Mouse (Mus musculus): Measurements from ENCODE around the gene Hunk. TPM values are rescaled to one million over a fixed set of nuclear protein-coding genes. Genes with fewer than 3 reads are reported as not detected.

Hunk gene
- polyA plus RNA-seq (2016; fragmentation: Nextera tagmentation; extraction: Ambion mirVana), result 19.3 and 22.4 TPM in 2 replicates

GRCm38 (mm10) chr16:90385688-90386513 lies at the start of gene Hunk:
Gene Hunk, plus strand, starts transcription at chr16:90386013.
- peaks cover 58% of the 10 kb centered on the region for H3K4me1 ChIP-seq (replicated peaks)

GRCm38 (mm10) chr16:90339026-90339425 lies 46.8 kb upstream of the Hunk start:
- no peak overlapping the region for H3K4me2 ChIP-seq
- H3K27me3 ChIP-seq (replicated peaks), result no peaks in the 10 kb centered on the region
- H3K4me3 ChIP-seq, result no peak overlapping the region
- peaks cover 11% of the 10 kb centered on the region; the same call in 1 of the 2 replicates for H3K4me1 ChIP-seq (replicated peaks)
- no peak for ATAC-seq (ENCODE audit: insufficient number of reproducible peaks, low FRiP score)
- no peak overlapping the region for H3K27ac ChIP-seq (ENCODE audit: poor library complexity, severe bottlenecking)
- H3K9ac ChIP-seq, result no peak overlapping the region
- WGBS, result 87% methylated on average over 6 of the region's 6 CpGs
- H3K36me3 ChIP-seq, result peaks cover 21% of the 10 kb centered on the region
- no peaks in the 10 kb centered on the region for H3K9me3 ChIP-seq (replicated peaks)

More at GRCm38 (mm10) chr16:90385688-90386513, at the start of gene Hunk:
- Histone ChIP-seq H3K4me2 (peak within 1 kb of the TSS; percentile 81), H3K9ac (peak within 1 kb of the TSS; percentile 95), H3K27me3 (replicated peaks) (peaks cover 4% of the 10 kb centered on the region; the same call in 1 of the 2 replicates), H3K36me3 (peaks cover 5% of the 10 kb centered on the region), H3K9me3 (replicated peaks) (peaks cover 7% of the 10 kb centered on the region; the same call in 1 of the 2 replicates), H3K27ac (ENCODE audit: poor library complexity, severe bottlenecking) (peak within 1 kb of the TSS; percentile 90), H3K4me3 (peak within 1 kb of the TSS; percentile 86)
- ATAC-seq (ENCODE audit: insufficient number of reproducible peaks, low FRiP score), result peak; percentile 77
- WGBS, result 0% methylated on average over 90 of the region's 101 CpGs

GRCm38 (mm10) chr16:90341086-90341485 lies 44.7 kb upstream of the Hunk start:
- ATAC-seq (ENCODE audit: insufficient number of reproducible peaks, low FRiP score), result no peak
- Histone ChIP-seq H3K4me3 (no peak overlapping the region), H3K4me2 (no peak overlapping the region), H3K9ac (no peak overlapping the region), H3K4me1 (replicated peaks) (peaks cover 7% of the 10 kb centered on the region; the same call in 1 of the 2 replicates), H3K9me3 (replicated peaks) (no peaks in the 10 kb centered on the region), H3K27ac (ENCODE audit: poor library complexity, severe bottlenecking) (no peak overlapping the region), H3K27me3 (replicated peaks) (no peaks in the 10 kb centered on the region), H3K36me3 (peaks cover 21% of the 10 kb centered on the region)
- WGBS, result 60% methylated on average over 5 of the region's 5 CpGs

- Histone ChIP-seq H3K4me2 (no peak overlapping the region), H3K9ac (no peak overlapping the region), H3K9me3 (replicated peaks) (0 out of 2 replicates have a peak, but pooled peaks cover 3% of the 10 kb centered on the region), H3K27ac (ENCODE audit: poor library complexity, severe bottlenecking) (no peak overlapping the region), H3K36me3 (no peaks in the 10 kb centered on the region), H3K4me3 (no peak overlapping the region), H3K4me1 (replicated peaks) (no peaks in the 10 kb centered on the region), H3K27me3 (replicated peaks) (0 out of 2 replicates have a peak, but pooled peaks cover 5% of the 10 kb centered on the region)
- peak; percentile 85 for ATAC-seq (ENCODE audit: insufficient number of reproducible peaks, low FRiP score)
- 29% methylated on average over 12 of the region's 13 CpGs for WGBS
Observed at GRCm38 (mm10) chr16:90349700-90350548, 35.9 kb upstream of the Hunk start.

GRCm38 (mm10) chr16:90351726-90352125 lies 34.1 kb upstream of the Hunk start:
- Histone ChIP-seq H3K4me3 (no peak overlapping the region), H3K4me1 (replicated peaks) (no peaks in the 10 kb centered on the region), H3K9ac (no peak overlapping the region), H3K36me3 (no peaks in the 10 kb centered on the region), H3K27me3 (replicated peaks) (0 out of 2 replicates have a peak, but pooled peaks cover 5% of the 10 kb centered on the region), H3K27ac (ENCODE audit: poor library complexity, severe bottlenecking) (no peak overlapping the region), H3K4me2 (no peak overlapping the region), H3K9me3 (replicated peaks) (0 out of 2 replicates have a peak, but pooled peaks cover 3% of the 10 kb centered on the region)
- WGBS, result 68% methylated on average over 8 of the region's 8 CpGs
- ATAC-seq (ENCODE audit: insufficient number of reproducible peaks, low FRiP score), result no peak

GRCm38 (mm10) chr16:90352691-90353090 lies 33.1 kb upstream of the Hunk start:
- 68% methylated on average over 6 of the region's 6 CpGs for WGBS
- ATAC-seq (ENCODE audit: insufficient number of reproducible peaks, low FRiP score), result no peak

GRCm38 (mm10) chr16:90353156-90353555 lies 32.7 kb upstream of the Hunk start:
- H3K9ac ChIP-seq, result no peak overlapping the region
- 0 out of 2 replicates have a peak, but pooled peaks cover 5% of the 10 kb centered on the region for H3K27me3 ChIP-seq (replicated peaks)
- H3K9me3 ChIP-seq (replicated peaks), result 0 out of 2 replicates have a peak, but pooled peaks cover 3% of the 10 kb centered on the region
- ATAC-seq (ENCODE audit: insufficient number of reproducible peaks, low FRiP score), result no peak
- H3K4me3 ChIP-seq, result no peak overlapping the region
- H3K4me2 ChIP-seq, result no peak overlapping the region
- peaks cover 9% of the 10 kb centered on the region for H3K4me1 ChIP-seq (replicated peaks)
- H3K27ac ChIP-seq (ENCODE audit: poor library complexity, severe bottlenecking), result no peak overlapping the region
- WGBS, result 86% methylated on average over 5 of the region's 5 CpGs
- H3K36me3 ChIP-seq, result no peaks in the 10 kb centered on the region

More at GRCm38 (mm10) chr16:90352691-90353090, 33.1 kb upstream of the Hunk start:
- Histone ChIP-seq H3K4me2 (no peak overlapping the region), H3K9ac (no peak overlapping the region), H3K36me3 (no peaks in the 10 kb centered on the region), H3K27me3 (replicated peaks) (0 out of 2 replicates have a peak, but pooled peaks cover 5% of the 10 kb centered on the region), H3K4me1 (replicated peaks) (peaks cover 4% of the 10 kb centered on the region), H3K4me3 (no peak overlapping the region), H3K27ac (ENCODE audit: poor library complexity, severe bottlenecking) (no peak overlapping the region), H3K9me3 (replicated peaks) (0 out of 2 replicates have a peak, but pooled peaks cover 3% of the 10 kb centered on the region)

GRCm38 (mm10) chr16:90359329-90359728 lies 26.5 kb upstream of the Hunk start:
- Histone ChIP-seq H3K9me3 (replicated peaks) (no peaks in the 10 kb centered on the region), H3K9ac (peak overlapping the region; percentile 61), H3K27ac (ENCODE audit: poor library complexity, severe bottlenecking) (peak overlapping the region; percentile 91), H3K4me2 (peak overlapping the region; percentile 60), H3K36me3 (no peaks in the 10 kb centered on the region), H3K4me3 (peak overlapping the region; percentile 22; the same call in 1 of the 2 replicates), H3K27me3 (replicated peaks) (no peaks in the 10 kb centered on the region), H3K4me1 (replicated peaks) (peaks cover 57% of the 10 kb centered on the region)
- ATAC-seq (ENCODE audit: insufficient number of reproducible peaks, low FRiP score), result 0 out of 2 replicates have a peak, but pooled peaks have one; percentile 13
- WGBS, result 20% methylated on average over 9 of the region's 9 CpGs

GRCm38 (mm10) chr16:90359750-90360149 lies 26.1 kb upstream of the Hunk start:
- Histone ChIP-seq H3K4me3 (0 out of 2 replicates have a peak overlapping the region, but pooled peaks have one; percentile 22), H3K36me3 (no peaks in the 10 kb centered on the region), H3K27ac (ENCODE audit: poor library complexity, severe bottlenecking) (peak overlapping the region; percentile 28), H3K27me3 (replicated peaks) (no peaks in the 10 kb centered on the region), H3K4me2 (peak overlapping the region; percentile 60), H3K9ac (no peak overlapping the region), H3K4me1 (replicated peaks) (peaks cover 57% of the 10 kb centered on the region), H3K9me3 (replicated peaks) (no peaks in the 10 kb centered on the region)
- ATAC-seq (ENCODE audit: insufficient number of reproducible peaks, low FRiP score), result no peak; the same call in 1 of the 2 replicates
- 20% methylated on average over 4 of the region's 4 CpGs for WGBS

- H3K9ac ChIP-seq, result no peak overlapping the region
- no peaks in the 10 kb centered on the region for H3K9me3 ChIP-seq (replicated peaks)
- no peak for ATAC-seq (ENCODE audit: insufficient number of reproducible peaks, low FRiP score)
- no peaks in the 10 kb centered on the region for H3K27me3 ChIP-seq (replicated peaks)
- 51% methylated on average over 7 of the region's 7 CpGs for WGBS
- no peak overlapping the region for H3K4me3 ChIP-seq
- H3K36me3 ChIP-seq, result no peaks in the 10 kb centered on the region
- H3K4me2 ChIP-seq, result no peak overlapping the region
- no peak overlapping the region for H3K27ac ChIP-seq (ENCODE audit: poor library complexity, severe bottlenecking)
- peaks cover 57% of the 10 kb centered on the region for H3K4me1 ChIP-seq (replicated peaks)
Observed at GRCm38 (mm10) chr16:90360327-90360726, 25.5 kb upstream of the Hunk start.
